Mouse (Mus musculus): ENCODE measurements around the gene Bcam.

- TF ChIP-seq POLR2A (IDR thresholded peaks at IDR 0.05; ENCODE audit: extremely low read depth, insufficient read depth, low read length): no peak
- no peak for TF ChIP-seq CTCF (IDR thresholded peaks at IDR 0.05; ENCODE audit: low read depth, low read length)
These were observed 451 bp downstream of the Bcam start for GRCm38 (mm10) chr7:19770375-19770754.
